Mouse (Mus musculus): ENCODE results near the gene Ralgps1.

GRCm38 (mm10) chr2:33222480-33222879, 148.8 kb downstream of the Ralgps1 start:
- no peak for TF ChIP-seq CHD2 (IDR thresholded peaks at IDR 0.05; ENCODE audit: low read length)
- TF ChIP-seq USF2 (conservative IDR thresholded peaks at IDR 0.05; ENCODE audit: low read depth, low read length): no peak
- no peak for TF ChIP-seq ZC3H11A (IDR thresholded peaks at IDR 0.05; ENCODE audit: low read depth, low read length)
- no peak for TF ChIP-seq ELF1 (IDR thresholded peaks at IDR 0.05; ENCODE audit: low read depth, low read length)
- TF ChIP-seq EP300 (IDR thresholded peaks at IDR 0.05; ENCODE audit: low read length): no peak
- TF ChIP-seq MAZ (IDR thresholded peaks at IDR 0.05; ENCODE audit: low read depth, low read length): no peak
- TF ChIP-seq USF1 (IDR thresholded peaks at IDR 0.05; ENCODE audit: low read depth, low read length): no peak
- TF ChIP-seq SMC3 (IDR thresholded peaks at IDR 0.05; ENCODE audit: low read depth, low read length): no peak
- no peak for TF ChIP-seq CTCF (conservative IDR thresholded peaks at IDR 0.05 in 1 of 2, IDR thresholded peaks at IDR 0.05 in 1 of 2; ENCODE audit: low read depth in 2 of 2, low read length in 2 of 2)

Data from CH12.LX (cell line).